Mouse (Mus musculus): Measurements from ENCODE around the gene Foxc2.

Gene Foxc2

DNA sequence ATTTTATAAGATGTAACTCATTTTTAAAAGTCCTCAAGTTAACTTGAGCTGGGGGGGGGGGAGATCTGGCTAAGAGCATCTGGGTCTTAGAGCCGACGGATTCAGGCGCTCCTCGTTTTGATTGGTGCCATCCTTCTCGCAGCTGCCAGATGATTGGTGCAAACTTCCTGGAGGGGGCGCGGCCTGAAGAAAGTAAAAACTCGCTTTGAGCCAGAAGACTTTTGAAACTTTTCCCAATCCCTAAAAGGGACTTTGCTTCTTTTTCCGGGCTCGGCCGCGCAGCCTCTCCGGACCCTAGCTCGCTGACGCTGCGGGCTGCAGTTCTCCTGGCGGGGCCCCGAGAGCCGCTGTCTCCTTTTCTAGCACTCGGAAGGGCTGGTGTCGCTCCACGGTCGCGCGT is at the start of gene Foxc2:
Foxc2 (plus strand) TSS at position 224 of the 400 bp plus-strand sequence.
- peak; percentile 86 for DNase-seq (ENCODE audit: low spot score)

DNA sequence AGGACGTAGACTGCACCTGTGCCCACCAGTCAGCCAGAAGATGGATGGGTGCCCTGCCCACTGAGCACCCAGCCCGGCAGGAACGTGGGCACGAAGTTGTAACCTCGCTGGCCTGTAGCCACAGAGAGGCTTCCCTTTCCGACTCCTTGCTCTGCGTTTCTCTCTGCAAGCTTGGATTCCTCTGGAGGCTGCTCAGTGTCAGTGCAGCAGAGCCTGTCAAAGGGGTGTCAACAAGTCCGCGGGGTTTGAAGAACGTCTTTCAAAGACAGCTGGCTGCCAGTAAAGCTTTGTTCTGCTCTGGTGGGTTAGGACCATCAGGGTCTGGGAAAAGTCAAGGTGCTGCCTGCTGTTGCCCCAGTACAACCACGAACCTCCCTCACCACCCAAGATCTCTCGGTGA is 44.5 kb upstream of the Foxc2 start:
- no peak for DNase-seq (ENCODE audit: low spot score)

DNA sequence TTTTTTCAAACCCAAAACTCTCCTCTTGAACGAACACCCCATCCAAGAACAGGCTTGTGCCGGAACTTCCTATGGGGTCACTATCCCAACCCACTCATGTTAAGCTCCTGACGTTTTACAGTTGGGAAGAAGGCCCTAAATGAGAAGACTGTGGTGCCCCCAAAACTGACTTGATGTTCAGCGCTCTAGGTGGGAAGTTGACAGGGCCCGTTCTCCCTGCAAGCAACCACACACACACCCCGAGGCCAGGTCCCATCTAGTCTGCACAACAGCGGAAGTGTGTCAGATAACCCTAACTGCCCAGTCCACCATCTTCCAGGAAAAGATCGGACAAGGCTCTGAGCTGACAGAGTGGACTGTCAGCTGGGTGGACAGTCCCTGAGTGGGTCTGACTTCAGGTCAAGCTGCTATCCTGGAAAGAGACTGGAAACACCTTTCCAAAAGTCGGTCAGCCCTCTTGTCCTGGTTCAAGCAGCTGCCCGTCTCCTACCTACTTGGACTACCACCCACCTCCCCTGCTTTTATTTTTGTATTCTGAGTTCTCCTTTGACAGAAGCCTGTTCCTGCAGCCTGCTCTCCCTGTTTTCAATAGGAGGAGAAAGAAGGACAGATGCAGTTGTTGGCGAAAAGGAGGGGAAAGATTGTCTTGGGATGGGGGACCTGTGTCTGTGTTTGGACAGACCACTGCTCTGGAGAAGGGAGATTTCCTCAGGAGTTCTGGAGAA is 43.4 kb upstream of the Foxc2 start:
- no peak for DNase-seq (ENCODE audit: low spot score)

DNA sequence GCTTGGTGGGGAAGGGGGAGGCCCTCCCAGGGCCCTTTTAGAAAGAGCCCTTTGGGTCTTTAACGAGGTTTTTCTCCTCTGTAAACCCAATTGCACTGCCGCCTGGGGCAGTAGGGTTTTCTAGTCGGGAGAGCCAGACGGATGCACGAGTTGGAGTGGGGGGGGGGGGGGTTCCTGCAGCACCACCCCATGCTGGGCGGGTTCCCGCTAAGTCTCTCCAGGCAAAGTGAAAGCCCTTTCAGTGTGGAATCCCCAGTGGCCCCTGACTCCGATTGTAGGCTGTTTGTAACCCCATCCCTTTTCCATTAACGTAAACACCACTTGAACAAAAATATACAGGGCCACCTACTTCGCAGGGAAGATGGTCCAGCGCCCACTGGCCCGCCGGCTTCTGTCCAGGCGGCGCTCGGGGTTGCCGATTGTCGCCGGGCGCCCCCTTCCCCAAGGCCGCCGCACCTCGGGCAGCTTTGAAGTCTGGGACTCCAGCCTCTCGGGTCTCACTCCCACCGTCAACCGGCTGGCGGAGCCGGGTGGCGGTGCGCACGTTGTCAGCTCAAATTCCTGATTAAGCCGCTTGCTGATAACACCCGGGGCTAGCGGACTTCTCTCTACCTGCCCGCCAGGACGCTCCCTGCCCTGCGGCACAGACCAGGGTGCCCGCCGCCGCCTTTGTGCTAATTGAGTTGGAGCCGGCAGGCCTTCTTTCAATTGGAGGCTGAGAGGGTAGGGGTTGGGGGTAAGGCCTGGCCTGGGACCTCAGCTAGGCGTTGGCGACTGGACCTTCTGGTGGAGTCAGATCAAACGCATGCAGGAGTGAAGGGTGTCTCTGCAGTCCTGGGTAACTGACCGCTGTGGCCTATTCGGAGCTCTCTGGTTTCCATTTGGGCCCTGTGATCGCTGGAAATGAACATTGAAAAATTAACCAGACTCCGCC is 42.5 kb upstream of the Foxc2 start:
- DNase-seq (ENCODE audit: low spot score): no peak

DNA sequence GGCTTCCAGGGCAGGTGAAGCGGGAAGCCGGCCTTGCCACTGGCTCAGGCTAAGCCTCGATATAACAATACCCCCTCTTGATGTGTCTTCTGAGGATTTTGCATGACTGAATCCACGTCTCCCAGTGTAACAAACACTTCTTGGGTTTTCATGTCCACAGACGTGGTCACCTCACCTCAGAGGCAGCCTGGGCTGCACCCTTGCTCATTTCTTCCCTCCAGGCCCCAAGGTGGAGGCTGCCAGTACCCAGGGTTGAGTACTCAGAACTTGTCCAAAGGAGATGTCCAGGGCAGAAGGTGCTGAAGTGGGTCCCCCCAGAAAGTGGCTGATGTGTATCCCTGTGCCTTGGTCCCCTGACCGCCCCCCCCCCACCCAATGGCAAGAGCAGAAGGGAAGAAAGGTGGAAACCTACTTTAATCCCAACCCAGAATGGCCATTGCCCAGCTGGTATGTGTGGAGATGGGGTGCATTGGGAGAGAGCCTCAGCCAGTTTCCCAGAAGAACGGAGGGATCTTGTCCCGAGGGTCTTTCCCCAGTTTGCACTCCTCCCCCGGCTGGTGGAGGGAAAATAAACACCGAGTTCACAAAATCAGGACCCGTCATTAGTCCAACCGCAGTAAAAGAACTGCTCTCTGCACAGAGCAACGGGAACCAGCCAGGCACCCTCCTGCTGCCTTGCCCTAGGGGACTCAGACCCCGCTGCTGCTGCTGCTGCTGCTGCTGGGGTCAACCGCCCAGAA is 41.7 kb upstream of the Foxc2 start:
- no peak for DNase-seq (ENCODE audit: low spot score)

DNA sequence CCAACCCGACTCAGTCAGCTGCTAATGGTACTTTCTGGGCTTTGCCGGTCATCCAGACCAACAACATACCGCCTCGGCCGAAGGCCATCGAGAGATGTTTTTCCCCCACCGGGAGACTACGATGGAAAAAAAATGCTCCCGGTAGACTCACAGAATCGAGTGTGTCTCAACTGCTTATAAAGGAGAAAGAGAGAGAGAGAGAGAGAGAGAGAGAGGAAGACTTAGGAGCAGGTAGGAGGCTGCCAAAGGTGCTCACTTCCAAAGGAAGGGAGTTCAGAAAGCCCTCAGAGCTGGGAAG is 41.2 kb upstream of the Foxc2 start:
- no peak for DNase-seq (ENCODE audit: low spot score)

DNA sequence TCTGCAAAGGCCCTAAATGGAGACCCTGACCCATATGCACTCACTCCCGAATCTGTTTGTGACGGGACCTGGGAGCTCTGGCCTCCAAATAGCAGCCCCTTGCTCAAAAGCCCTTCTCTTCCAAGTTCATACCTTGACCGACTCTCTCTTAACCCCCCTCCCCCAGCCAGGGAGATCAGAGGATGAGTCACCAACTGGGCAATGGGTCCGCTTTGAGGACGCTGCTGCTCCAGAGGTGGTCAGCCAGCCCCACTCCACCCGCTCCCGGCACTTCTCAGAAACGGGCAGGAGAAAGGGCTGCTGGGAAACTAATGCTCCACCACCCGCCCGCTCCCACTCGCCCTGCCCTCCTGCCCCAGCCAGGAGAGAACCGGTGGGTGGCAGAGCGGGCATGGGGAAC is 40.0 kb upstream of the Foxc2 start:
- DNase-seq (ENCODE audit: low spot score): no peak

DNA sequence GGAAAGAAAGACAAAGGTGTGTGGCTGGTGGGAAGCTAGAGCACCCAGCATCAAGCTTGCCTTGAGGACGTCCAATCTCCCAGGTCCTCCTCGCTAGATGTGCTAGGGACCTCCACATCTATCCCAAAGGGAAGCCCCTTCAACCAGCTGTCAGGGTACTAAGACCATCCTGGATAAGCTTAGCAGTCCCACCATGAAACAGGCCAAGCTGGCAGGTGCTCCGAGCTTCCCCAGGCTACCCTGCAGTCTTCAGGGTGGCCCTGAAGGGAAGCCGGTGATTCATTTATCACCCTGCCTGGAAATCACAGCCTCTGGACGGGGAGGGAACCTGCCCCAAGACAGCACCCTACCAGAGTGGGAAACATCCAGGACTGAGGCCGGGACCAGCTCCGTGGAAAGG is 39.4 kb upstream of the Foxc2 start:
- DNase-seq (ENCODE audit: low spot score): no peak

DNA sequence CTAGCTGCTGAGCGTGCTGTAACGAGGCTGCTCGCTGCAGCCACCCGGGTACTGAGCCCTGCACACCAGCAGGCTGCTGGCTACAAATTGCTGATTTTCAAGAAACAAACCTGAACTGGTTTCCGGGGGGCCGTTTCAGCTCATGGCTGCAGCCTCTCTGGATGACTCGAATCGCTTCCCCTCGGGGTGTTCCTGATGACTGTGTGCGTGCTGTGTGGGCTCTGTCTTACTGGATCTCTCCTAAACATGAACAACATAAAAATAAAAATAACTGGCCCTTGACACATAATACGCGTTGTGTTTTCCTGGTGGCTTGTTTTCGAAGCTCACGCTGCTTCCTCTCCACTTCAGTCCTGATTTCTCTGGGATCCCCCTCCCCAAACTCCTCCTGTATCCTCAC is 37.2 kb upstream of the Foxc2 start:
- no peak for DNase-seq (ENCODE audit: low spot score)

DNA sequence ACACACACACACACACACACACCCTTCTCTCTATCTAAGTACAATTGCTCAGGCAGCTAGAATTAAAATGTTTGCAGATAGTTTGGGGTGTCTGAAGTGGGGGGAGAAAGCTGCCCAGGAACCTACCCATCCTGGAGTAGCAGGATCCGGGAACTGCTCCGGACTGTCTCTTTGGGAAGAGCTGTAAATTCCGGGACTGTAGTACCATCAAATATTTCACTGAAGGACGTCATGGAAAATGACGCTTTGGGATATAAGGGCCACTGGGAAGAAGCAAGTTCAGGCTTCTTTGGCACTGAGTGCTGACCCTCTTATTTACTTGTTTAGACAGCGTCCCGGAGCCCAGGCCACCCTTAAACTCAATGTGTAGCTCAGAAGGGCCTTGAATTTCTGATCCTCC is 36.8 kb upstream of the Foxc2 start:
- DNase-seq (ENCODE audit: low spot score): no peak

DNA sequence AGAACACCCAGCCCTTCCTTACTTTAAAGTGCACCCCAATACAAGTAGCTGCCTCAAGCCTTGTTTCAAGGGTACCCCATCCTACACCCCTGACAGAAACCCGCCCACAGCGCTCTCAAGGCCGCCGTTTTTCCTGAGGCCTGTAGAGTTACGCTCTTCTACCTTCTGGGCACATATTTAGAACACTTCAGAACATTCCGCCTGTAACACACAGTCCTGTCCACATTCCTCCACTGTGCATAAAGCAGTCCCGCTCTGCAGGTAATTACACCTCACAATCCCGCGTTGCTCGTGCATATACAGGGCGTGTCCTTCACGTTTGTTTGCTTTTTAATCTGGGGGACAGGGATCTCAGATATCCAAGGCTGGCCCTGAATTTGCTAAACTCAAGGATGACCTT is 36.0 kb upstream of the Foxc2 start:
- no peak for DNase-seq (ENCODE audit: low spot score)

DNA sequence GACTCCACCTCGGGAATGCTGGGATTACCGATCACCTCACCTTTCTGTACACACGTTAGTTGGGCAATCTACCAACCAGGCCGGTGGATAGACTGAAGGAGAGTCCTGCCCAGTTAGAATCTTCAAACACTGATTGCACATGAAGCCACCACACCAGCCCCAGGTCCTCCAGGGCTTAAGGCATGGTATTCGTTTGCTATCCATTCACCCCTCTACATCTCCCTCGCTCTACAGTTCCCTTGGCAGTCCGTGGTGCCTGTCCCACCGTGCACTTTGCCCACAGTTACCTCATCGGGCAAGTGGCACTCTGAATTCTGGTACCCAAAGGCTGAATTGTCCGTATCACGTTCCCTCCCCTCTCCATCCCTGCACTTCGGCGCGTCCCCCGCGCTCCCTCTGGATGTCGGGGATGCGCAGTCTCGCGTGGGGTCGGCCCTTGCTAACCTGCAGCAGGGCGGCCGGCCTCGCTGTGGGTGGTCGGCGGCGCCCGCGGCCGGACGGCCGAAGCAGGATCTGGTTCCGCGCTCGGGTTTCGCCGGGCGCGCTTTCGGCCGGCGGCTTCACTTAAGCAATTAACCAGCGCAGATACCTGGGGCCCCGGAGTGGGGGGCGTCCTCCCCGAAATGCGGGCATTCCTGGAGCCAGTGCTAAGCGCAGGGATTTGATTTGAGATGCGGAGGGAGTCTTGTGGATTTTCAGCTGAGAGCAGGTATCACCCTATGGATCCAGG is 35.4 kb upstream of the Foxc2 start:
- no peak for DNase-seq (ENCODE audit: low spot score)

DNA sequence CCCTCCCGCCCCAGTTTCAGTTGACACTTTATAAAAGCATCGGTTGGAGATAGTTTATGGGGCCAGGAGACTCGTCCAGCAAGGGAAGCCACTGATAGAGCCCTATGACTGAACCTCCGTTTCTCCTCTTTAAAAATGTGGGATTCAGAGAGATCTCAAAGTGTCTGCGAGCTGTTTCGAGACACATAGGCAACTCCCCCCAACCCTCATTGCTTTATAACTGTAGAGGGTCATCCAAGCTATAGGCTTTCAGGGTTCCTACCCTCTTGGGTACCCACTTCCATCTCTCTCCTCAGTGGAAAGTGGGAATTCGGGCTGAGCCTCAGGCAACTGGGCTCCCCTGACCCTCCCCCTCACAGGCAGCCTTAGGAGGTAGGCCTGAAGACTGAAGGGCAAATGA is 34.6 kb upstream of the Foxc2 start:
- DNase-seq (ENCODE audit: low spot score): no peak

DNA sequence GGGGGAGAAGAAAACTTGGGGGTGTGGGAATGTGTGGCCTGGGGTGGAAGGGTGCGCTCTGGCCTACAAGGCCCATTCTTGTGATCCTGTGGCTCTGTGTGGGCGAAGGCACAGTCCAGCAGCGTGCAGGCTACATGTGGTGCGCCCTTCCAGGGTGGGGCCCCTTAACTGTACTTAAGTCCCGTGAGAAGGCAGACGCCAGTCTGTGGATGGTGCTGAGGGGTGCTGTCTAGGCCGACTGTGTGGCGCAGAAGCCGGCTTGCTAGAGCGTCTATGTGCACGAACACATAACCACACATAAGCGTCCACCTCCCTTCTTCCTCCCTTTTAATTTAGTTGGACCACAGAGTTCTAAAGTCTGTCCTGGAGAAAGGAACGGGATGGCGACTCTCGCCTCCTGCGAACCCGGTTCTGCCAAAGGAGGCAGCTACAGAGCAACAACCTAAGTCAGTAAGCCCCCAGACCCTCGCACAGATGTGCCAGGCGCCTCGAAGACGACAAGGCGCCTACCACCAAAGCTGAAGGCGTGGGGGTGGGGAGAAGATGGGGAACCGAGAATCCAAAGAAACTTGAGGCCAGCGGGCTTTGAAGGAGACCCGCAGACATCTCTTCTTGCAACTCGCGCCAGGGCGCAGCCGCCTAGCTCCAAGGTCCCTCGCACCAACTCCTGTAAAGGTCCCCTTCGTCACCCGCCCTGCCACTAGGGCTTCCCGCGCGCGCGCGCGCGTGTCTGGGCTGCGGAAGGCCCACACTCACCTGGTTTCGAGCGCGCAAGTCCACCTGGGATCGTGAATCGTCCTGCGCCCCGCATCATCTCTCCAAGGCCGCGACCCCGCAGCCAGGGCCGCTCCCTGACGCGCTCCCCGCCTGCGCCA is 33.5 kb upstream of the Foxc2 start:
- DNase-seq (ENCODE audit: low spot score): no peak

DNA sequence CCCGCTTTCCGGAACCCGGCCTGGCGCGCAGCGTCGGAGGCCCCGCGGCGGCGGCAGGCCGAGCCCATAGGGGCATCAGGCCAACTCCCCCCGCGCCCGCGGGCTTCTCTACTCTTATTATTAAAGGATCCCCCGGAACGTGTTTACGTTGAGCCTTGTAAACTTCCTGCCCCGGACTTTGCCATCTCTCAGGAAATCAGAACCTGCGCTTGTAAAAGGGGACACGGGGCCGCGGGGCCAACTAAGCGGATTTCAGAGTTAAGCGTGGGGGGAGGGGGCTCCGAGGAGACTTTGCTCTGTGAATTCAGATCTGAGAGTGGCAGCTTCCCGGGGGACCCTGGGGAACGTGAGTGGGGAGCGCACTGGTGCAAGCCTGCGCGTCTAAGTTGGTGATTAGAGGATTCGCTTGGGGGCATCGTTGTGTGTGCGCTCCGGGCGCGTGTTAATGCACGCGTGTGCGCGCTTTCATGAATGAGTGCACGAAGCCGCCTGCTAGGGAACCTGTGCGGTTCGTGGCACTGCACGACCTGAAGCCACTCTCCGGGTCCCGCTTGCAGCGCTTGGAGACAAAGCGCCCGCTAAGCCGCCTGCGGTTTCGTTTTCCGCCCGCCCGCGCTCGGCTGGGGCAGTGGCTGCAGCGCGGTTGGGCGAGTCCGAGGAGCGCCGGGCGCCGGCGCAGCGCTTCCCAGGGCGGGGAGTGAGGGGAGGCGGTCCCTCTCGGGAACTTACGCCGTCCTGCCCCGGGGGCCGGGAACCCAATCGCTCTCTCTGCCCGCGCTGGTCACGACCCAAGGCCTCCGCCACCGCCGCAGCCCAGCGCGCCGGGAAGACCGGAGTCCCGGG is 32.7 kb upstream of the Foxc2 start:
- peak; percentile 77 for DNase-seq (ENCODE audit: low spot score)

DNA sequence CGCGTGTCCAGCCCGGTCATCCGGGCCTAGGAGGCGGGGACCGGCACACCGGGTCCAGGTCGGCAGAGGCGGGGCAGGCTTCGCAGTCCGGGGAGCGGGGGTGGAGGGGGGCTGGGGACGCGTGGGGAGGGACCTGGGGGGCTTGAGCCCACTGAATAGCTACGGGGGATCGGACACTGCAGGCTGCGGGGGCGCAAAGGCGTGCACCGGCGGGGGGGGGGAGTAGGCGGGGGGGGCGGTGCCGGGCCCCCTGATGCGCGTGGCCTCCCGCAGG is 32.1 kb upstream of the Foxc2 start:
- no peak for DNase-seq (ENCODE audit: low spot score)

DNA sequence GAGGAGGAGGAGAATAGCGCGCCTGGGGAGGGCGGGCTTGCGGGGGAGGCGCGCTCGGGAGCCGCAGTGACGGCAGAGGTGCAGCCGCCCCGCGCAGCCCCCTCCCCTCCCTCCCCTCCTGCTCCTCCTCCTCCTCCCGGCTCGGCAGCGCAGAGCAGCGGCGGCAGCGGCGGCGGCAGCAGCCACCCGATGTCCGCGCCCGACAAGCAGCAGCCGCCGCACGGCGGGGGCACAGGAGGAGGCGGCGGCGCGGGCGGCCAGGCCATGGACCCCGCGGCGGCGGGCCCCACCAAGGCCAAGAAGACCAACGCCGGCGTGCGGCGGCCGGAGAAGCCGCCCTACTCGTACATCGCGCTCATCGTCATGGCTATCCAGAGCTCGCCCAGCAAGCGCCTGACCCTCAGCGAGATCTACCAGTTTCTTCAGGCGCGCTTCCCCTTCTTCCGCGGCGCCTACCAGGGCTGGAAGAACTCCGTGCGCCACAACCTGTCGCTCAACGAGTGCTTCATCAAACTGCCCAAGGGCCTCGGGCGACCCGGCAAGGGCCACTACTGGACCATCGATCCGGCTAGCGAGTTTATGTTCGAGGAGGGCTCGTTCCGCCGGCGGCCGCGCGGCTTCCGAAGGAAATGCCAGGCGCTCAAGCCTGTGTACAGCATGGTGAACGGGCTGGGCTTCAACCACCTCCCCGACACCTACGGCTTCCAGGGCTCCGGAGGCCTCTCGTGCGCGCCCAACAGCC is 31.6 kb upstream of the Foxc2 start, which contains the start of gene Foxf1:
Foxf1 (plus strand) TSS at position 177 of the 742 bp plus-strand sequence.
- DNase-seq (ENCODE audit: low spot score): peak; percentile 64

DNA sequence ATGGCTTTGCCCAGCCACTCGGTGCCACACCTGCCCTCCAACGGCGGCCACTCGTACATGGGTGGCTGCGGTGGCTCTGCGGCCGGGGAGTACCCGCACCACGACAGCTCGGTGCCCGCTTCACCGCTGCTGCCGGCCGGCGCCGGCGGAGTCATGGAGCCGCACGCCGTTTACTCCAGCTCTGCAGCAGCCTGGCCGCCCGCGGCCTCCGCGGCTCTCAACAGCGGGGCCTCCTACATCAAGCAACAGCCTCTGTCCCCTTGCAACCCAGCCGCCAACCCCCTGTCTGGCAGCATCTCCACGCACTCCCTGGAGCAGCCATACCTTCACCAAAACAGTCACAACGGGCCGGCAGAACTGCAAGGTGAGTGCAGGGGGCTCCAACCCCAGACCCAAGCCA is 31.0 kb upstream of the Foxc2 start:
- DNase-seq (ENCODE audit: low spot score): no peak

DNA sequence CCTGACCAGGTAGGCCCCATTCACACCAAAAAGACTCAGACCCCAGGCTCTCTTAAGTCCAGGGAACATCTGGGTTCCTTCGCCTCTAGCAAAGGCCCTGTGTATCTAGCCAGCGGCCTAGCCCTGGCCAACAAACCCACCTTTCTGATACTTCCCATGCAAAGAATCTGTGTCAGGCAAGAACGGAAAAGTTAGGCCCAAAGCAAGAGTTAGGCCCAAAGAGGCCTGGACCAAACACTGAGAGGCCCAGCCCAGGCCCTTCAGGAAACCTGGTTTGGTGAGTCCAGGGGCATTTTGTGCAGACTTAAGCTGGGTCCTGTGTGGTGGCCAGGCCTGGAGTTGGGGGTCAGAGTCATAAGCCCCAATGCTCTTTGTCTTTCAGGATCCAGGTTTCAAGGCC is 30.4 kb upstream of the Foxc2 start:
- DNase-seq (ENCODE audit: low spot score): no peak
